Mouse (Mus musculus) erythroid progenitor cell, adult 5-6 weeks (primary cell): ENCODE measurements around the gene Cox14. TPM values are rescaled to one million over a fixed set of nuclear protein-coding genes. Genes with fewer than 3 reads are reported as not detected.
A peak's percentile ranks its signal among the peaks of the same experiment; 100 is the strongest.
"Not testable (repeated sequence)": the region's sequence is repeated elsewhere in the genome, so short reads cannot be mapped to it uniquely, and the experiment has no call there.

Experiments
- ATAC-seq: replicated peaks from 2 replicates; pipeline ENCODE4 v1.8.0; 2016; ENCODE audit warnings: moderate number of reproducible peaks, mild to moderate bottlenecking, moderate TSS enrichment, inconsistent platforms; ENCODE audit not compliant: poor library complexity, low FRiP score, severe bottlenecking
- total RNA-seq, 2 experiments: library from RNA; stranded (forward) in 1 of 2; stranded (reverse) in 1 of 2; fragments of 150-400 nt in 1 of 2; fragments of 186-747, 209-891 nt in 1 of 2; gene quantifications; 2 replicates each; pipeline versions ENCODE4 v1.2.3 to v1.2.4; 2015 to 2017; ENCODE audit warnings: low replicate concordance in 2 of 2

Cox14 gene
- 11.3 and 15.5 TPM in 2 replicates for total RNA-seq (2015; ENCODE audit: low replicate concordance)
- 7.1 and 17.1 TPM in 2 replicates for total RNA-seq (2017; ENCODE audit: low replicate concordance)

- peak; percentile 85 for ATAC-seq
Observed at GRCm38 (mm10) chr15:99725341-99726155, at the start of gene Cox14. Gene Cox14 (plus strand): TSS chr15:99725618.

GRCm38 (mm10) chr15:99677089-99677488 is 48.3 kb upstream of the Cox14 start:
- ATAC-seq: no peak

- no peak for ATAC-seq
Observed at GRCm38 (mm10) chr15:99678063-99678800, 47.2 kb upstream of the Cox14 start.

GRCm38 (mm10) chr15:99679008-99679407 is 46.4 kb upstream of the Cox14 start:
- ATAC-seq: no peak

- ATAC-seq: peak; percentile 65
Observed at GRCm38 (mm10) chr15:99682880-99683279, 42.5 kb upstream of the Cox14 start.

- ATAC-seq: no peak
Observed at GRCm38 (mm10) chr15:99684156-99684555, 41.3 kb upstream of the Cox14 start.

- ATAC-seq: peak; percentile 75
Observed at GRCm38 (mm10) chr15:99688712-99689111, 36.7 kb upstream of the Cox14 start.

- ATAC-seq: no peak
Observed at GRCm38 (mm10) chr15:99690924-99691323, 34.5 kb upstream of the Cox14 start.

GRCm38 (mm10) chr15:99691976-99692375 is 33.4 kb upstream of the Cox14 start:
- no peak for ATAC-seq

- ATAC-seq: no peak
Observed at GRCm38 (mm10) chr15:99697309-99697708, 28.1 kb upstream of the Cox14 start.

- no peak for ATAC-seq
Observed at GRCm38 (mm10) chr15:99698533-99699085, 26.8 kb upstream of the Cox14 start.

GRCm38 (mm10) chr15:99699715-99700114 is 25.7 kb upstream of the Cox14 start:
- no peak for ATAC-seq

- no peak for ATAC-seq
Observed at GRCm38 (mm10) chr15:99700219-99701106, 25.0 kb upstream of the Cox14 start.

- not testable (repeated sequence) for ATAC-seq
Observed at GRCm38 (mm10) chr15:99701640-99701998, 23.8 kb upstream of the Cox14 start.

- peak; percentile 94 for ATAC-seq
Observed at GRCm38 (mm10) chr15:99701999-99702900, 23.2 kb upstream of the Cox14 start, which contains the start of gene Smarcd1. Gene Smarcd1 (plus strand): TSS chr15:99702129.

GRCm38 (mm10) chr15:99703104-99703503 is 22.3 kb upstream of the Cox14 start:
- ATAC-seq: no peak

- ATAC-seq: no peak
Observed at GRCm38 (mm10) chr15:99703676-99704040, 21.8 kb upstream of the Cox14 start.

GRCm38 (mm10) chr15:99704041-99704681 is 21.3 kb upstream of the Cox14 start:
- no peak for ATAC-seq
